Mouse (Mus musculus): Measurements from ENCODE around the gene Stk38l.

DNA sequence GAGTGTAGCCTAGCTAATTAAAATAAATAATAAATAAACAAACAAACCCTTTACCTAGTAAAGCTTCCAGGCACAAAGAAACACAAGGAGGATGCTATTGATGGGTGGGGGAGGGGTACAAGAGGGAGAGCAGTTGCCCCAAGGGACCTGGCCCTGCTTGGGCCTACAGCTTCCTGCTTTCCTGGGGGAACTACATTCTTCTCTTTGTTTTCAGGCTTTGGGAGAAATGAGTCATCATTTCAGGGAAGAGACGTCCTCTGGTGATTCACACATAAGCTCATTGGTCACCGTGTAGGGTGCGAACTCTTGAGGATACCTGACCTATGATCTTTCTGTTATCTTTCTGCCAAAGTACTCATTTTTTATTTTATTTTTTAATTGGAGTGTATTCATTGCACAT, 68.7 kb downstream of the Stk38l start:
- no peak for TF ChIP-seq CTCF (IDR thresholded peaks at IDR 0.05)
- no peak for TF ChIP-seq EP300 (IDR thresholded peaks at IDR 0.05; ENCODE audit: insufficient read depth, low read depth, low read length)
- no peak for TF ChIP-seq POLR2A (IDR thresholded peaks at IDR 0.05; ENCODE audit: insufficient read depth, low read depth, low read length)

Data from heart, adult 2 months (tissue).